Mouse (Mus musculus): ENCODE results near the gene Taf3.

The Taf3 gene

GRCm38 (mm10) chr2:9879092-9879491 lies 169.3 kb downstream of the Taf3 start:
- ATAC-seq (ENCODE audit: insufficient number of reproducible peaks, low FRiP score, low TSS enrichment) = no peak

- ATAC-seq (ENCODE audit: insufficient number of reproducible peaks, low FRiP score, low TSS enrichment) = no peak
Observed at GRCm38 (mm10) chr2:9878564-9879081, 169.8 kb downstream of the Taf3 start.

- no peak for ATAC-seq (ENCODE audit: insufficient number of reproducible peaks, low FRiP score, low TSS enrichment)
Observed at GRCm38 (mm10) chr2:9877966-9878563, 170.3 kb downstream of the Taf3 start.

GRCm38 (mm10) chr2:9877326-9877690 lies 171.1 kb downstream of the Taf3 start:
- ATAC-seq (ENCODE audit: insufficient number of reproducible peaks, low FRiP score, low TSS enrichment) = no peak

- ATAC-seq (ENCODE audit: insufficient number of reproducible peaks, low FRiP score, low TSS enrichment) = no peak
Observed at GRCm38 (mm10) chr2:9876621-9877325, 171.6 kb downstream of the Taf3 start.

GRCm38 (mm10) chr2:9875676-9876357 lies 172.6 kb downstream of the Taf3 start:
- no peak for ATAC-seq (ENCODE audit: insufficient number of reproducible peaks, low FRiP score, low TSS enrichment)

- ATAC-seq (ENCODE audit: insufficient number of reproducible peaks, low FRiP score, low TSS enrichment) = no peak
Observed at GRCm38 (mm10) chr2:9875220-9875619, 173.2 kb downstream of the Taf3 start.

- no peak for ATAC-seq (ENCODE audit: insufficient number of reproducible peaks, low FRiP score, low TSS enrichment)
Observed at GRCm38 (mm10) chr2:9874467-9875219, 173.8 kb downstream of the Taf3 start.

- no peak for ATAC-seq (ENCODE audit: insufficient number of reproducible peaks, low FRiP score, low TSS enrichment)
Observed at GRCm38 (mm10) chr2:9873757-9874156, 174.6 kb downstream of the Taf3 start.

- ATAC-seq (ENCODE audit: insufficient number of reproducible peaks, low FRiP score, low TSS enrichment) = no peak
Observed at GRCm38 (mm10) chr2:9872682-9873081, 175.7 kb downstream of the Taf3 start.

- no peak for ATAC-seq (ENCODE audit: insufficient number of reproducible peaks, low FRiP score, low TSS enrichment)
Observed at GRCm38 (mm10) chr2:9871798-9872197, 176.6 kb downstream of the Taf3 start.

- ATAC-seq (ENCODE audit: insufficient number of reproducible peaks, low FRiP score, low TSS enrichment) = no peak
Observed at GRCm38 (mm10) chr2:9871141-9871716, 177.2 kb downstream of the Taf3 start.

- no peak for ATAC-seq (ENCODE audit: insufficient number of reproducible peaks, low FRiP score, low TSS enrichment)
Observed at GRCm38 (mm10) chr2:9867092-9867825, 181.1 kb downstream of the Taf3 start.

Data from cerebellum, adult (tissue).